Mouse (Mus musculus) neural tube, embryonic 14.5 days (tissue): ENCODE measurements around the gene Aagab. TPM values are rescaled to one million over a fixed set of nuclear protein-coding genes. Genes with fewer than 3 reads are reported as not detected.

Experiments used
- ATAC-seq: fragments of 200-750 bp; cut with Nextera tagmentation; 2 replicates; pipeline ENCODE4 v1.8.0; 2017; ENCODE audit warnings: low read depth, mild to moderate bottlenecking, moderate TSS enrichment, moderate library complexity
- H3K27ac ChIP-seq: fragments of 300-500 bp; sonication (generic); 2 replicates; pipeline ENCODE4 v1.5.1; 2014; ENCODE audit warnings: low read depth, mild to moderate bottlenecking, control low read depth, low read length, moderate library complexity, mixed read lengths
- H3K27me3 ChIP-seq: fragments of 300-500 bp; sonication (generic); 2 replicates; pipeline ENCODE4 v1.6.1; 2014; ENCODE audit warnings: low read length; ENCODE audit not compliant: control insufficient read depth, insufficient read depth
- H3K36me3 ChIP-seq: fragments of 300-500 bp; sonication (generic); 2 replicates; pipeline ENCODE4 v1.6.1; 2014; ENCODE audit warnings: low read length, mixed read lengths; ENCODE audit not compliant: control insufficient read depth, insufficient read depth
- H3K4me1 ChIP-seq: fragments of 300-500 bp; sonication (generic); 2 replicates; pipeline ENCODE4 v1.6.1; 2014; ENCODE audit warnings: low read length; ENCODE audit not compliant: control insufficient read depth, insufficient read depth
- H3K4me2 ChIP-seq: fragments of 300-500 bp; sonication (generic); 2 replicates; pipeline ENCODE4 v1.6.1; 2014; ENCODE audit warnings: mild to moderate bottlenecking, low read depth, low read length, control low read depth
- H3K4me3 ChIP-seq: fragments of 300-500 bp; sonication (generic); 2 replicates; pipeline ENCODE4 v1.5.1; 2014; ENCODE audit warnings: low read depth, low read length, control low read depth, mixed read lengths
- H3K9ac ChIP-seq: fragments of 300-500 bp; sonication (generic); replicated peaks from 2 replicates; pipeline ENCODE4 v1.6.1; 2014; ENCODE audit warnings: low read depth, mild to moderate bottlenecking, control low read depth, low read length, mixed read lengths
- H3K9me3 ChIP-seq: fragments of 300-500 bp; sonication (generic); 2 replicates; pipeline ENCODE4 v1.6.1; 2016; ENCODE audit warnings: low read length; ENCODE audit not compliant: control insufficient read depth
- WGBS: fragments of 180-500 bp; shearing (Covaris S2); extraction: QIAGEN DNeasy Blood & Tissue Kit; methylation state at CpG from one replicate; pipeline ENCODE4 v1.1.7; 2014; 5-methylcytosine and 5-hydroxymethylcytosine counted together
- polyA plus RNA-seq: library from polyadenylated mRNA; unstranded; fragments of >200 nt; fragmentation: Nextera tagmentation; extraction: Ambion mirVana; gene quantifications from 2 replicates; pipeline ENCODE4 v1.2.1, GENCODE M21; 2014

Aagab gene
- polyA plus RNA-seq, 1 experiment from 2014 or later = 51.6 TPM

DNA sequence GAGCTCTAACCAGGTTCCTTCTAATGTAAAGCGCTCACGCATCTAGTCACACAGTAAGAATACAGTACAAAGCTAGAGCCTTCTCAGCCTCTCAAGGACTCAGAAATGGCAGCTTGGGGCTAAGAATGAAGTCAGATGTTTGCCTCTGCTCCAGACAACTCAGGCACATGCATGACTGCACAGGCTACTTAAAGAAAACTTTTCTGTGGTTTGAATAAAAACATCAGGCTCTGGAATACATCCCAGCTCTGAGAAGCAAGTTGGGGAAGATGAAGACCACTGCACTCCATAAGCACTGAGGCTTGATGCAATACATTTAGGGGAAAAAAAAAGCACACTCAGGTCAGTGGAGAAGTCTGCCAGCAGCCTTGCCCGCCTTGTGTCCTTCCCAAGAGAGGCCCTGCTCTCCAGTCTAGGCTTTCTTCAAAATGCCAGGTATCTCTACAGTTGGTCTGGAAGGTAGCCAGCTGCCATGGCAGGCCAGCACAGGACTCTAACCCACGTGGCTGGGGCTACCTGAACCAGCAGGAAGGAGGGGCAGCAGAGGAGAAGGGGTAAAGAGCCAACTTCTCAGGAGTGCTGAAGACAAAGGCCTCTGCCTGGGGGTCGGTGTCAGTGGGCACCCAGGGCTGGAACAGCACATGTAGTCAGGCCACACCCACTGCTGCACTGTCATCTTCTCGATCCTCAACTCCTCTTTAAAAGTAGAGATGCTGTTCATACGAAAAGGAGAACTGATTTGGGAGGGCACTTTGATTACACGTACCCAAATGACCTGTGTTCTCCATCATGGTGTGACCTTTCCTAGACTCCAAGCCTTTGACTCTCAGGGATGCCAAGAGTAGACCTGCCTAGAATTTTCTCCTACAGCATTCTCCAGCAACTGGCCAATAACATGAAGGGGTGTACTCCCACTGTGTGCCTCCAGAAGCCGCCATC lies 45.4 kb downstream of the Aagab start:
- peaks cover 8% of the 10 kb centered on the region; the same call in 1 of the 2 replicates for H3K36me3 ChIP-seq
- no peak overlapping the region for H3K27ac ChIP-seq
- WGBS = 88% methylated on average over 9 of the region's 9 CpGs
- H3K27me3 ChIP-seq = no peaks in the 10 kb centered on the region
- no peaks in the 10 kb centered on the region for H3K9me3 ChIP-seq
- no peak overlapping the region for H3K9ac ChIP-seq
- H3K4me2 ChIP-seq = no peak overlapping the region
- no peak for ATAC-seq
- no peak overlapping the region for H3K4me3 ChIP-seq
- peaks cover 9% of the 10 kb centered on the region for H3K4me1 ChIP-seq

GRCm38 (mm10) chr9:63648520-63648918 lies 46.1 kb downstream of the Aagab start:
- Histone ChIP-seq H3K27me3 (no peaks in the 10 kb centered on the region), H3K4me2 (no peak overlapping the region), H3K4me3 (no peak overlapping the region), H3K9ac (no peak overlapping the region), H3K9me3 (no peaks in the 10 kb centered on the region), H3K4me1 (peaks cover 12% of the 10 kb centered on the region), H3K36me3 (peaks cover 8% of the 10 kb centered on the region; the same call in 1 of the 2 replicates), H3K27ac (no peak overlapping the region)
- ATAC-seq = no peak
- 83% methylated on average over 9 of the region's 9 CpGs for WGBS

- Histone ChIP-seq H3K9me3 (no peaks in the 10 kb centered on the region), H3K36me3 (peaks cover 8% of the 10 kb centered on the region; the same call in 1 of the 2 replicates), H3K4me3 (no peak overlapping the region), H3K4me2 (no peak overlapping the region), H3K9ac (no peak overlapping the region), H3K27ac (no peak overlapping the region), H3K4me1 (peaks cover 16% of the 10 kb centered on the region), H3K27me3 (no peaks in the 10 kb centered on the region)
- 85% methylated on average over 8 of the region's 8 CpGs for WGBS
- no peak for ATAC-seq
Measured at GRCm38 (mm10) chr9:63649841-63650545, 47.5 kb downstream of the Aagab start.

GRCm38 (mm10) chr9:63650905-63651304 lies 48.4 kb downstream of the Aagab start:
- Histone ChIP-seq H3K36me3 (peaks cover 8% of the 10 kb centered on the region; the same call in 1 of the 2 replicates), H3K4me3 (no peak overlapping the region), H3K27ac (peak overlapping the region; percentile 46; the same call in 1 of the 2 replicates), H3K9me3 (no peaks in the 10 kb centered on the region), H3K4me1 (peaks cover 16% of the 10 kb centered on the region), H3K4me2 (no peak overlapping the region), H3K27me3 (no peaks in the 10 kb centered on the region), H3K9ac (no peak overlapping the region)
- no peak; the same call in 1 of the 2 replicates for ATAC-seq
- WGBS = 79% methylated on average over 14 of the region's 14 CpGs

- Histone ChIP-seq H3K4me3 (no peak overlapping the region), H3K4me1 (peaks cover 16% of the 10 kb centered on the region), H3K36me3 (peaks cover 8% of the 10 kb centered on the region; the same call in 1 of the 2 replicates), H3K27me3 (no peaks in the 10 kb centered on the region), H3K9me3 (no peaks in the 10 kb centered on the region), H3K9ac (no peak overlapping the region), H3K4me2 (no peak overlapping the region), H3K27ac (0 out of 2 replicates have a peak overlapping the region, but pooled peaks have one; percentile 28)
- 73% methylated on average over 11 of the region's 11 CpGs for WGBS
- no peak for ATAC-seq
Measured at GRCm38 (mm10) chr9:63651594-63651993, 49.1 kb downstream of the Aagab start.

- Histone ChIP-seq H3K4me1 (peaks cover 16% of the 10 kb centered on the region), H3K36me3 (0 out of 2 replicates have a peak, but pooled peaks cover 4% of the 10 kb centered on the region), H3K27ac (no peak overlapping the region), H3K4me2 (no peak overlapping the region), H3K4me3 (no peak overlapping the region), H3K9ac (no peak overlapping the region), H3K9me3 (no peaks in the 10 kb centered on the region), H3K27me3 (no peaks in the 10 kb centered on the region)
- ATAC-seq = no peak
- WGBS = 34% methylated on average over 7 of the region's 7 CpGs
Measured at GRCm38 (mm10) chr9:63653666-63654065, 51.2 kb downstream of the Aagab start.

- no peak for ATAC-seq
- Histone ChIP-seq H3K4me3 (no peak overlapping the region), H3K27me3 (no peaks in the 10 kb centered on the region), H3K36me3 (0 out of 2 replicates have a peak, but pooled peaks cover 2% of the 10 kb centered on the region), H3K4me1 (peaks cover 16% of the 10 kb centered on the region), H3K27ac (no peak overlapping the region), H3K9me3 (no peaks in the 10 kb centered on the region), H3K9ac (no peak overlapping the region), H3K4me2 (no peak overlapping the region)
- WGBS = 95% methylated on average over 8 of the region's 8 CpGs
Measured at GRCm38 (mm10) chr9:63654575-63654974, 52.1 kb downstream of the Aagab start.

- no peaks in the 10 kb centered on the region for H3K27me3 ChIP-seq
- H3K9me3 ChIP-seq = no peaks in the 10 kb centered on the region
- H3K4me3 ChIP-seq = no peak overlapping the region
- no peaks in the 10 kb centered on the region for H3K36me3 ChIP-seq
- ATAC-seq = no peak
- no peak overlapping the region for H3K4me2 ChIP-seq
- H3K27ac ChIP-seq = no peak overlapping the region
- H3K9ac ChIP-seq = no peak overlapping the region
- H3K4me1 ChIP-seq = peaks cover 16% of the 10 kb centered on the region
- 18% methylated on average over 1 of the region's 1 CpGs for WGBS
Measured at GRCm38 (mm10) chr9:63655092-63655491, 52.6 kb downstream of the Aagab start.
